Mouse (Mus musculus): ENCODE data around the gene Auh.
A peak's percentile ranks its signal among the peaks of the same experiment; 100 is the strongest.

Gene Auh

GRCm38 (mm10) chr13:52878823-52879222 lies 50.7 kb downstream of the Auh start:
- DNase-seq (ENCODE audit: low read depth, low spot score), result no peak

DNA sequence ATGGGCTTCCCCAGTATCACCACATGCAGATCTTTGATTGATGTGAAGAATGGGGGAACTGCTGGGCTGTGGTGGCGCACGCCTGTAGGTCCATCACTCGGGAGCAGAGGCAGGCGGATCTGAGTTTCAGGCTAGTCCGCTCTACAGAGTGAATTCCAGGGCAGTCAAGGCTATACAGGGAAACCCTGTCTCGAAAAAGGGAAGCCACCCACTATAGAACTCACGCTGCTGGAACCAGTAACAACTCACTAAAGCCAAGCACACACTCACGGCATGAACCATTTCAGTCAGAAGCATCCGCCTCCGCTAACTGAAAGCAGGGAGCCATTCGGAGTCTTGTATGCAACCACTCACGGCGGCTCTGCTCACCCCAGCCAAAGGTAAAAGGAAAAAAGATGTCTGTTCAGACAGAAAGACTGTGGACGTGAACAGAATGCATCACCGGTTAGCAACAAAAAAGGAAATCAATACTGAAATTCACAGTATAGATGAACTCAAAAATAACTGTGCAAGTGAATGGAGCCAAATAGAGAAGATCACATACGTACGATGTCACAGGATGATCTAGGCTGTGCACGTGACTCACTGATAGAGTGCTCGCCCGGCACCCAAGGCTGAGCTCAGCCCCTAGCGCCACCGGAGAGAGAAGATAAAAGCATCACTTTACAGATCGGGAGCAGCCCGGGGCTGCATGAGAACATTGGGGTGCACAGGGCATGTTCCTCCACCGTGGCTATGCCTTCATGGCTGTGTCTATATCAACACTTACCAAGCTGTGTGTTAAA lies 53.7 kb downstream of the Auh start:
- DNase-seq (ENCODE audit: low read depth, low spot score), result no peak

DNA sequence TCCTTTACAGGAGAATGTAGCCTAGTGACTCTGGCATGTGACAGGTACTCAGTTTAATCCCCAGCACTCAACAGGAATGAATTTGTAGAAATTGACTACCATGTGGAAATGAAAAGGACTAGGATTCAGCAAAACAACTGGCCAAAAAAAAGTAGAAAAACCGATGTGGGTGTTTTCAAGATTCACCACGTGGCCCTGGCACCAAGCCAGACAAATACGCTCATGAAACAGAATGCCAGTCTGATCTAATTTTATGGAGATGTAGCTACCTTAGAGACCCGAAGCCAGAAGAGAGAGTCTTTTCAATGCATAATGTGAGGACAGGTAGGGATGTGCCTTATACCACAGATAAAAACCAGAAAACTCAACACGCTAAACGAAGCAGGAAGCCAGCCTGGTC lies 54.4 kb downstream of the Auh start:
- DNase-seq (ENCODE audit: low read depth, low spot score), result no peak

- DNase-seq (ENCODE audit: low read depth, low spot score), result no peak
These were observed 55.1 kb downstream of the Auh start for GRCm38 (mm10) chr13:52874338-52874737.

DNA sequence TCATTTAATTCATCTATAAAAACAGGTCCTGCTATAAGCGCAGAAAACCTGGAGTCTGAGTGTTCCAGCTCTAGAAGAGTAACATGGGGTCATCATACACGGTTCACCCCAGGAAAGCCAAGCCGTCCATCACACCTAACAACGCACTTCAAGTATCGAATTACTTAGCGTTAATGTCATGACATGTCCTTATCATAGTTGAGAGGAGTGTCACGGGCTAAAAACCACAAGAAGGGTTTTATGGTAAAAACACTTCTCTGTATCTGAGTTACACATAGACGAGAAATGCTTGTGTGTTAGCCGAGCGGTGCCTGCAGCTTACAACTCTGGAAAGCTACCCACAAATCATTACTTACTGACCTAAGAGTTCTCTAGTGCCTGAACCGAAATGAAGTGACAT lies 55.6 kb downstream of the Auh start:
- no peak for DNase-seq (ENCODE audit: low read depth, low spot score)

GRCm38 (mm10) chr13:52866005-52866792 lies 63.3 kb downstream of the Auh start:
- no peak for DNase-seq (ENCODE audit: low read depth, low spot score)

DNA sequence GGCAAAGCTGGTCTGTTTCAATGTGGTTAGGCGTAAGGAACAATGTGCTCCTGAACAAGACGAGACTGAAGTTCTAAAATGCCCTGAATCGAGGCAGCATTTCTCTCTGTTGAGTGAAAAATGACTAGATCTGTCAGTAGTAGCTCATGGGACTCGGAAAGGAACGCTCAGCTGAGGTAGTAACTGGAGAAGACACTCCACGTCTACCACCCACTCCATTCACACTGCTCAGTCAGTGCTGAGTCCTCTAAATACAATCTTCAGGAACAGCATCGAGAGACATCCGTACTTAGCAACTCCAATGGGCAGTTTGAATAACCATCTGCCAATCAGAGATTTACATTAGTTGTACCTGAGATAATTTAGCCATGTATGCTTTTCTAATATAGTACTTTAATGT lies 66.0 kb downstream of the Auh start:
- DNase-seq (ENCODE audit: low read depth, low spot score), result no peak

- no peak for DNase-seq (ENCODE audit: low read depth, low spot score)
These were observed 69.3 kb downstream of the Auh start for GRCm38 (mm10) chr13:52860006-52860685.

DNA sequence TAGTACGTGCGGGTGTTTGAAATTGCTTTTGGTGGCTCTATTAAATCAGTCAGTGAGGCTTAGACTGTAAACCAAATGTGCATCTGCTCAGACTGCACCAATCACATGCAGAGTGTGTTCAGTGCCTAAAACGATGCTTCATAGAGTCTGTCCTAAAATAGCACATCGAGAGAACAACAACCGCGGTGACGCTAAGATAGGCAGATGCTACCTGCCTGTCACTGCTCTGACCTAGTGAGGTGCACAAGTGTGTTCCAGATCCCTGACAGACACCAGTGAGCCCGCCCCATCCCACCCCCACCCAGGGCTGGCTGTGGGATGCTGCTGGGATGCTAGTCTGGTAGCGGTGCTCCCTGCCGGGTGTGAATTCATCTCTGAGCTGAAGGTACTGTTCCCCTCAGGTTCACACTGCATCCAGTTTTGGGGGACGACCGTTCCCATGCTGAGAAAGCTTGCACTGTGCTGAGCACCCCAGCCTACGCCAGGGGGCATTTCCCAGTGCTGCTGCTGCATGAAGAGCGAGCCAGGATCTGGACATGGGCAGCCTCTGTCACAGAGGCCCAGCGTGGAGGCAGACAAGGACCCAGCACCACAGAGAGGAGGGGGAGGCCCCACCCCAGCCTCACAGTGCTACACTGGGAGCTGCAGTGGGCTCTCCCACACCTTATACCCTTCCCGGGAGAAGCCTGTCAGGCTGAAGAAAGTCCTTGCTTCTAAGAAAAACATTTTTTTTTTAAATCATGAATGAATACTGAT lies 70.2 kb downstream of the Auh start:
- no peak for DNase-seq (ENCODE audit: low read depth, low spot score)

DNA sequence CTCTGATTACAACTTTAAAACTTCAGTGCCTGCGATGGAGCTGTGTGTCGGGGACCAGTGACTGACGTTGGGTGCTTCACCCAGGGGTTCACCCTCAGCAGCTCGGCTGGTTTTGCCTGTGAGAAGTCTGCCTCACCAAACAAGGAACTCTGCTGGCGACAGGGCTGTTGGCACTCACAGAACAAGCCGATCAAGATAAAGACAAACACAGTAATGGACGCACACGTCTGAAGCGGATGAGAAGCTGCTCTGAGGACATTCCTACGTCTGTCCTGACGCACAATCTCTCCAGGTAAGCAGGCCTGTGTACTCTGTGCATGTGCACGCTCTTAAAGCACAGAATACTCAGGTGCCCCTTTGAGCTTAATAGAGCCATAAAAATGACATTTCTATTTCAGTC lies 71.1 kb downstream of the Auh start:
- no peak for DNase-seq (ENCODE audit: low read depth, low spot score)

DNA sequence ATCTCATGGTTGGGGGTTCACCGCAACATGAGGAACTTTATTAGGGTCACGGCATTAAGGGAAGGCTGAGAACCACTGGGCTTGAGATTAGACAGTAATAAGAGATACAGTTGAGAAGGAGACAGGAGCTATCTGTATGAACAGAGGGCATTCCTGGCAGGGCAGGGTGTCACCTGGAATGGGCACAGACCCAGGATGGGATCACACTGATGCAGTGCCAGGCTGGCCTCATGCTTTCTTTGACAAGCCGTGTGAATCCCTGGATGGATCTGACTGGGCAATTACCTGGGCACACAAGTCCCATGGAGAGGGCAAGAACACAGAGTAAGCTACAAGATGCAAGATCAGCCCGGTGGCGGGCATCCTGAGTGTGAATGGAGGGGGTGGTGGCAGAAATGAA lies 71.7 kb downstream of the Auh start:
- no peak for DNase-seq (ENCODE audit: low read depth, low spot score)

DNA sequence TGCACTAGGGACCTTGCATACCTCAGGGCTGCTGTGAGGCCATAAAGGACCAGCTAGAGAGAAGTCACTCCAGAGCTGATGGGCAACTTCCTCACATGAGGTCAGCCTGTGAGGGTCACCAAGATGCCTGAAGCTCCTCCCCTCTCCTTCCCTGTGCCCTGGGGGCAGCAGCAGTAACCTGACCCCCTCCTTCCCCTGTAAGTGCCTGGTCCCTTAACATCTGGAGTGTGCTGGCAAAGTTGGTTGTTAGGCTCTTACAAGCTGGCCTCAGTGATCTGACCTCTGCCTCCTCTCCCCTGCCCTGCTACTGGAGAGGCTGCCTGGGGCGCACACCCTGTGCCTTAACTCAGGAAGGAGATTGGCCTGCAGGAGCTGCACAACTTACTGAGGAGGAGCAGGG lies 75.9 kb downstream of the Auh start:
- DNase-seq (ENCODE audit: low read depth, low spot score), result no peak

DNA sequence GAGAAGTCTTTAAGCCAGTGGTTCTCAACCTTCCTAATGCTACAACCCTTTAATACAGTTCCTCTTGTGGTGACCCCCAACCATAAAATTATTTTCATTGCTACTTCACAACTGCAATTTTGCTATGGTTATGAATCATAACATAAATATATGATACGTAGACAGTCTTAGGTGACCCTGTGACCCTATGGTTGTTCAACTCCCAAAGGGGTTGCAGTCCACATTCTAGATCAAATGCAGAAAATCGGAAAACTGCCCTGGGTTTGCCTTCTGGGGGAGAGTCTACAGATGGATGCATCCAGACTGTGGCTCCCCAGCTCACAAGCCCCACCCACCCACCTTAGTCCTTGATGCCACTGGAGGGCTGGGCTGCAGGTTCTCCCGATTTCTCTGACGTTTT lies 77.6 kb downstream of the Auh start:
- no peak for DNase-seq (ENCODE audit: low read depth, low spot score)

DNA sequence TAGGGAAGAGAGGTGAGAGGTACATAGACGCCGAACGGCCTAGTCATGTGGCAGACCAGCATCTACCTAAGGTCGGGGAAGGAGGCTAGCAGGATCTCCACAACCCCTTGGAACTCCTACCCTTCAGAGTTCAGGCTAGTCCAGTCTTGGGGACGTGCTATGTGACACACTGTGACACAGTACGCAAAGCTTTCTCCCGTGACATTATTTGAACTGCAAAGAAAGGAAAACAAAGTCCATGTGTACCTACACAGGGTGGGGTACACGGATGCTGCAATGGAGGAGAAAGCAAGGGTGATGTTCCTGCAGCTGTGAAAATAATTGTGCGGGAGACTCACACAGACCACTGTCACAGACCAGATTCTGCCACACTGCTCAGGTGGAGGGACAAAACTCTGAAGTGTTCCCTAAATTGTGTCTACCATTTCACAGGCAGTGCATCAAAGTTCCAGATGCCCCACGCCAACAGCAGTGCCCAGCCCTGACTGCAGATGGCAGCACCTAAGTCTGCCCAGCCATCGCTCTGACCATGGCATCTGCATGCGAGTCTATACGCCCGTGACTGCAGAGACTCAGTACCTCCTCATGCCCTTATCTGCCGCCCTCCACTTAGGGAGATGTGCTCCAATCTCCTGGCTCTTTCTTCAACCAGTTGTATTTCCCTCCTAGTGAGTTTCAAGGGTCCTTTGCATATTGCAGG lies 79.3 kb downstream of the Auh start:
- peak; percentile 19 for DNase-seq (ENCODE audit: low read depth, low spot score)

- DNase-seq (ENCODE audit: low read depth, low spot score), result no peak
These were observed 80.1 kb downstream of the Auh start for GRCm38 (mm10) chr13:52849394-52849801.

- no peak for DNase-seq (ENCODE audit: low read depth, low spot score)
These were observed 82.0 kb downstream of the Auh start for GRCm38 (mm10) chr13:52847481-52847880.

- DNase-seq (ENCODE audit: low read depth, low spot score), result no peak
These were observed 82.4 kb downstream of the Auh start for GRCm38 (mm10) chr13:52847071-52847470.

GRCm38 (mm10) chr13:52845618-52846017 lies 83.9 kb downstream of the Auh start:
- DNase-seq (ENCODE audit: low read depth, low spot score), result no peak

- peak; percentile 12 for DNase-seq (ENCODE audit: low read depth, low spot score)
These were observed 85.8 kb downstream of the Auh start for GRCm38 (mm10) chr13:52843536-52844178.

DNA sequence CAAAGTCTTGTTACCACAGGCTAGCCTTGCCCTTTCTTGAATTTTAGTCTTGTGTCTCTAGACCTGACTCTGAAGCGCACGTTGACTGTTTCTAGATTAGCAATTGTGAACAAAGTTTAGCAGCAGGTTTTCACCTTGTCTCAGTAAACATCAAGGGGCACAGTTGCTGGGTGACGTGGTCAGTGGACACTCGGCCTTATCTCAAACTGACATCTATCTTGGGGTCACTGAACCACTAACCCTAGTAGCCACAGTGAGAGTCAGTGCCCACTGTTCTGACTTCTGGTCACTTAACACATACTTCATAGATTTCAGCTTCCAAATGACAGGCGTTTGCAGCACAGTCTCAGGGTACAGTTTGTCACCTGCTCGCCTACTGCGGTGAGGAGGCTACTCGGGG lies 93.2 kb downstream of the Auh start:
- DNase-seq (ENCODE audit: low read depth, low spot score), result no peak

DNA sequence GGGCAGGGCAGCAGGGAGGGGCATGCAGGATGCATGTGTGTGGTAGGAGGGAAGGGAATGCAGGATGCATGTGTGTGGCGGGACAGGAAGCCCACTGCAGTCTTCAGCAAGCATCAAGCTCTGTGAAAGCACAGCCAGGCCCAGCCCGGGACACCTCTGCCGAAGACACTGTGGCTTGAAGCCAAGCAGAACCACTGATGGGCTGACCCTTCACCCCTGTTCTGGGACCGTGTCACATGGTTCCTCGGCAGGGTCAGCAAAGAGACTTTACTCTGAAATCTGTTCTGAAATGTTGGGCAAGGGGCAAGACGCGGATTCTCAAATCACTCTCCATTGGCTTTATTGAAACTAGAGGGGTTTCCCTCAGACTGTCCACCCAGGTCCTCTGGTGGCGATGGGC lies 94.9 kb downstream of the Auh start:
- no peak for DNase-seq (ENCODE audit: low read depth, low spot score)
